Mouse (Mus musculus) thymus, adult 2 months (tissue): ENCODE measurements at regions not wholly inside any gene's neighbourhood (a gene's known extent, or its start where the extent isn't known, plus 50 kb on each side); places are given as distances from the start of the nearest gene placed in this dataset.

Experiments used
- DNase-seq: peaks from one replicate; pipeline ENCODE4 v3.0.0; 2021
- H3K27ac ChIP-seq: fragments of 200-500 bp; 2 replicates; pipeline ENCODE4 v1.5.1; 2012; ENCODE audit warnings: low read length, control low read depth; ENCODE audit not compliant: control insufficient read depth, insufficient read depth
- H3K27me3 ChIP-seq: fragments of 200-500 bp; 2 replicates; pipeline ENCODE4 v1.6.1; 2012; ENCODE audit warnings: mild to moderate bottlenecking, low read length, moderate library complexity, mixed read lengths; ENCODE audit not compliant: control insufficient read depth, insufficient read depth
- H3K36me3 ChIP-seq: fragments of 200-500 bp; 2 replicates; pipeline ENCODE4 v1.6.1; 2012; ENCODE audit warnings: mild to moderate bottlenecking, low read length, moderate library complexity; ENCODE audit not compliant: control insufficient read depth, insufficient read depth
- H3K4me1 ChIP-seq: fragments of 200-500 bp; replicated peaks from 2 replicates; pipeline ENCODE4 v1.6.1; 2012; ENCODE audit warnings: low read length; ENCODE audit not compliant: control insufficient read depth, insufficient read depth
- H3K4me3 ChIP-seq: fragments of 200-500 bp; 2 replicates; pipeline ENCODE4 v1.5.1; 2012; ENCODE audit warnings: mild to moderate bottlenecking, low read length, control low read depth, moderate library complexity; ENCODE audit not compliant: control insufficient read depth, insufficient read depth
- CTCF ChIP-seq: fragments of 200-500 bp; IDR thresholded peaks from 2 replicates; pipeline ENCODE4 v1.5.1; 2012; ENCODE audit warnings: mild to moderate bottlenecking, control low read depth, low read length, moderate library complexity, borderline replicate concordance; ENCODE audit not compliant: control insufficient read depth, poor library complexity, insufficient read depth; ENCODE audit errors: extremely low read depth
- POLR2A ChIP-seq: fragments of 200-500 bp; IDR thresholded peaks from 2 replicates; pipeline ENCODE4 v1.6.1; 2012; ENCODE audit warnings: mild to moderate bottlenecking, low read length, control low read depth, moderate library complexity; ENCODE audit not compliant: control insufficient read depth, poor library complexity, insufficient read depth; ENCODE audit errors: extremely low read depth
- WGBS: fragments of 180-500 bp; shearing (Covaris S2); methylation state at CpG from one replicate; pipeline ENCODE4 v1.1.7; 2018; 5-methylcytosine and 5-hydroxymethylcytosine counted together

DNA sequence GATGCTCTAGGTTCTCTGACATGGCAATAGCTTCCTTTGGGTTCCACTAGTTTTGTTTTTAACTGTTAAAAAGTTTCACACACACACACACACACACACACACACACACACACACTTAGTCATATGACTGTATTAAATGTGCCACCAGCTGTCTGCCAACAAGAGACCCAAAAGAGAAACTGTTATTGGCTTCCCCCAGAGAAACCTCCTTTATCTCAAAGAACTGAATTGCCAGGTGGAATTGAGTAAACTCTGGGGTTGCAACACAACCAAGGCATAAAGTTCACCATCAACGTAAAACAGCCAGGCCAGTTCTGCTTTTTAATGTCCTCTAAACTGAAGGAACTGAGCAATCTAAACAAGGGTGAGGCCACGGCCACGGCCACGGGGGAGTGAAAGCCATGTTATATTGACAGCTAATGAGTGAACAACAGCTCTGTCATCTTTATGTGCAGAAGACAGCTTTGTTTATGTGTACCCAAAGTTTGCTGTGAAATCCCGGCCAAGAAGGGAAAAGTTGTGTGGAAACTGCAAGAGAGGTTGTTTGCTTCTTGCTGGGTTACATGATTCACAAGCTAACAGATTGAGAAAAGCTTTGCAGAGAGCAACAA, 69.3 kb downstream of the Btg1 start:
- Histone ChIP-seq H3K36me3 (no peaks in the 10 kb centered on the region), H3K4me1 (peaks cover 15% of the 10 kb centered on the region), H3K4me3 (no peak overlapping the region), H3K27me3 (no peaks in the 10 kb centered on the region), H3K27ac (peak overlapping the region; percentile 95)
- 37% methylated on average over 5 of the region's 5 CpGs for WGBS
- TF ChIP-seq POLR2A (no peak), CTCF (no peak)
- no peak for DNase-seq

DNA sequence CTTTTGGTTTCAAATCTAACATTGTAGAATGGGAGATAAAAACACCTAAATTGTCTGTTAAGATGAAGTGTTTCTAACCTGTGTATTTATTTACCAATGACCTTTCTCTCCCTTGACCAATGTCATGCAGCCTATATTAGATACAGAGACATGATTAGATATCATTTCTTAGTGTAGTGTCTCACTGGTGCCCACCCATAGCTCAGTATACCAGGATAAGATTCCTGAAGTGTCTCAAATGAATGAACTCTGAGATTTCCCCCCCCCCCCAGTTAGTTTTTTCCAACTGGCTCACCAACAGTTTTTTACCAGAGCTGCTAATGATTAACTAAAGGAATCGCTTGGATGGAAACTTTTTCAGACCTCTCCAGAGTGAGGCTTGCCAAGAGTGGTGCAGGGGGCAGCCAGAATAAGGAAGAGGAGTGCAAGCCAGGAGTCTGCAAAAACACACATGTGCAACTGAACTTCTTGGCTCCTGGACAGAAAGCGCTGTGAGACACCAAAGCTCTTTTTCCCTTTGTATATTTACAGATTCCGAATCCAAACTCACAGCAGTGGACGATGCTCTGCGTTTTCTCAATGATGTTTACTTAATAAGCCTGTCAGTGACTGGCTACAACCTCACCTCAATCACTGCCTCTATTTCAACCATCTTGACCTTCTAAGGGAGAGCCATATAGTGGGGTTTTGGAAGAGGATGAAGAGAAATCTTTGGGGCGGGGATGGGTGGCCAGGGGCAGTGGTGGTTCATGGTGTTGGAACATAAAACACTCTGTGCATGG, 70.0 kb downstream of the Btg1 start:
- no peak overlapping the region; the same call in 1 of the 2 replicates for H3K27ac ChIP-seq
- DNase-seq = no peak
- H3K4me3 ChIP-seq = no peak overlapping the region
- no peaks in the 10 kb centered on the region for H3K36me3 ChIP-seq
- WGBS = 92% methylated on average over 6 of the region's 6 CpGs
- no peak for TF ChIP-seq POLR2A
- H3K27me3 ChIP-seq = no peaks in the 10 kb centered on the region
- peaks cover 19% of the 10 kb centered on the region for H3K4me1 ChIP-seq

DNA sequence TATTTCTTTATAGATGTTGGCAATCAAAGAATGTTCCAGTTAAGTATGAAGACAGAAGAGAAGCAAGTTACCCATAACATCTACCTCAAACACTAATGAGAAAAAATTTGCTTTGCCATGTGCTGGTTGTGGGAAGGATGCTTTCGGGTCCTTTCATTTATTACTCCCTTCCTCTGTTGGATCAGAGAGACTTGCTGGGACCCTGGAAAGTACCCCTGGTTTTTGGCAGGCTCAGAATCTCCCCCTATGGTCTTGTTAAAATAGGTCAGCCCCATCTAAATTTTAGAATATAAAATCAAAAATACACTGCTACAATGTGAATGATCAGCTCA, 70.6 kb downstream of the Btg1 start:
- WGBS = 93% methylated on average over 1 of the region's 1 CpGs
- Histone ChIP-seq H3K27me3 (no peaks in the 10 kb centered on the region), H3K27ac (no peak overlapping the region; the same call in 1 of the 2 replicates), H3K4me1 (peaks cover 23% of the 10 kb centered on the region), H3K36me3 (no peaks in the 10 kb centered on the region), H3K4me3 (no peak overlapping the region)
- no peak for DNase-seq
- TF ChIP-seq POLR2A (no peak), CTCF (no peak)

DNA sequence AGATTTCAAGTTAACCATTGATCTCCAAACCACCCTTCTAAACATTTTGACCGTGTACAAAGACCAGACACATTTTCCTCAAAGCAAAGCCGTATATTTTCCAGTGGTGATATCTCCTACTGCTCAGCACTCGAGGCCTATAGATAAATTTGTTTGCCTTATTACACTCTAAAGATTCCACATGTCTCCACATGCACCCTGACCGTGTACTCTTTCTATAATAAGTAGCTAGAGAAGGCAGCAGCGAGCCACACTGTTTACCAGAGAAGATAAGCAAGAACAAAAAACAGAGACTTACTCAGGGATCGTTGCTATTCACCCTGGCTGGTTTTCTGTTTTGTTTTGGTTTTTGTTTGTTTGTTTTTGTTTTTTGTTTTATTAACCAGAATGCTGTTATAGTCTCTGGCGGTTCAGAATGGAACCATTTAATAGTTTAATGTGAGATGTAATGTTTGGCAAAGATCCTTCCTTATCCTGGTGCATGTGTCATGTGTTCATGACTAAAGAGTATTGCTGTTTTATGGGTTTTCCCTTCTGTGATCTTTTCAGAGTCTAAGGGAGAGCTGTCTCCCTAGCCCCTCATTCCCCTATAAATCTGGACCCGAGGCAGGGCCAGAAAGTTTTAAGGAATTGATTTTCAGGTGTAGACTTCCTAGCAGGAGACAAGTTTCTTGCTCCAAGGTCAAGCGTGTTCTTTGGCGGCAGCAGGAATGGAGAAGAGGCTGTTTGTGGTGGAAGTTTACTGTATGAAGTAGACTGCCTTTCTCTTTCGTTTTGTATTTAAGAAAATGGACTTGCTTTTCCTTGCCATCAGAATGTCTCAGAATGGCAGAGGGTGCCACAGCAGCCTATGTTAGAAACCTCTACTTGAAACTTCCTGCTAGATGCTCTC, 73.4 kb downstream of the Btg1 start:
- 85% methylated on average over 11 of the region's 11 CpGs for WGBS
- Histone ChIP-seq H3K27ac (peak overlapping the region; percentile 94), H3K27me3 (no peaks in the 10 kb centered on the region), H3K4me3 (no peak overlapping the region), H3K36me3 (no peaks in the 10 kb centered on the region), H3K4me1 (peaks cover 27% of the 10 kb centered on the region)
- no peak for TF ChIP-seq POLR2A
- TF ChIP-seq CTCF = no peak
- DNase-seq = no peak

DNA sequence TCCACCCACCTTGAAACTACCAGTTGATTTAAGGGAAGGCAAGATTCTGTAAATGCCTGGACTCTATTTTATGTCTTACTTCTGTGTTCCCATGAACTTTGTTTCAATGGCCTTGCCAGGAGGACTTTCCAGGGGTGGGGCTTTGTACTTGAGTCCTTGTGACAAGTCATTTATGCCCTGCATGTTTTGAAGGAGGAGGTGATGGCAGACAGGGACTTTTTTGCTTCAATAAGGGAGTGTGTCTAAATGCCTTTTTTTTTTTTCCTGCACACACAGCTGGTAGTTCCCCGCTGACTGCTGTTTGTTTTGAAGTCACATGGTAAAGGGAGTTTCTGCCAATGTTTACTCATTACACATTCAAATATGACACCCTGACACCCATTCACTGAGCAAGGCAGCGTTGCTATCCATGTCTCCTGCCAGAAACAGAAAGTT, 74.1 kb downstream of the Btg1 start:
- DNase-seq = peak; percentile 58
- TF ChIP-seq CTCF = no peak
- no peak for TF ChIP-seq POLR2A
- no peaks in the 10 kb centered on the region for H3K27me3 ChIP-seq
- 16% methylated on average over 2 of the region's 2 CpGs for WGBS
- H3K4me1 ChIP-seq = peaks cover 28% of the 10 kb centered on the region
- H3K27ac ChIP-seq = peak overlapping the region; percentile 94; the same call in 1 of the 2 replicates
- no peaks in the 10 kb centered on the region for H3K36me3 ChIP-seq
- H3K4me3 ChIP-seq = no peak overlapping the region

DNA sequence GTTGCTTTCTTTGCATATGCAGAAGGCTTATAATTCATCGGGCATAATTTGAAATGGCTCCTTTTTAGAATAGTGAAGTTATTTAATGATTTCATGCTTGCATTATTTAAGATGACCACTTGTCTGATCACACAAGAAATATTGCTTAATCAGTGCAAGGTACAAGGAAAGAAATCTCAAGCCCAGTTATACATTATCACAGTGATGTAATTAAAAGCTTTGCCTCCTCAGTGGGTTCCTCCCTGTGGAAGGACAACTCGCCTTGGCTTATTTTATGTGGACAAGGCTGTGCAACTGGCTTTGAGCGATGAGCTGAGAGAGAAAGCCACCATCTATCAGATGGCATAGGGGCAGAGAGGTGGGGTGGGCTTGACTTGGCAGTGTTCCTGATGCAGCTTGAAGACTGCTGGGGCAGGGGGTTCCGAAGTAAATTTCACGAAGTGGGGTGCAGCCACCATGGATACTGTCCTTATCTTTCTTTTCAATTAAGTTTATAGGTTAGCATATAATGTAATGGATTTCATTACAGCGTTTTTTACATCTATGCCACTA, 74.6 kb downstream of the Btg1 start:
- Histone ChIP-seq H3K36me3 (no peaks in the 10 kb centered on the region), H3K27me3 (no peaks in the 10 kb centered on the region), H3K4me3 (no peak overlapping the region), H3K4me1 (peaks cover 27% of the 10 kb centered on the region), H3K27ac (peak overlapping the region; percentile 92)
- TF ChIP-seq CTCF (no peak), POLR2A (no peak)
- WGBS = 96% methylated on average over 6 of the region's 6 CpGs
- no peak for DNase-seq
